Mouse (Mus musculus): ENCODE results near the gene B9d1. TPM values are rescaled to one million over a fixed set of nuclear protein-coding genes. Genes with fewer than 3 reads are reported as not detected.

B9d1 gene
- polyA plus RNA-seq, 1 experiment from 2014 or later = 31.5 TPM

GRCm38 (mm10) chr11:61519484-61520107 lies 14.7 kb downstream of the B9d1 start:
- H3K4me2 ChIP-seq (ENCODE audit: low read length) = no peak overlapping the region
- no peak overlapping the region for H3K9ac ChIP-seq (ENCODE audit: low read depth, low read length)
- no peaks in the 10 kb centered on the region for H3K27me3 ChIP-seq (ENCODE audit: control insufficient read depth, insufficient read depth, low read depth, low read length)
- no peak for ATAC-seq
- no peak overlapping the region for H3K4me3 ChIP-seq (ENCODE audit: low read depth, low read length)
- H3K9me3 ChIP-seq (replicated peaks; ENCODE audit: control insufficient read depth, low read length, poor library complexity, severe bottlenecking) = no peaks in the 10 kb centered on the region
- no peaks in the 10 kb centered on the region for H3K4me1 ChIP-seq (ENCODE audit: control insufficient read depth, insufficient read depth, low read length)
- peaks cover 32% of the 10 kb centered on the region for H3K36me3 ChIP-seq (ENCODE audit: control insufficient read depth, insufficient read depth, low read length)
- 85% methylated on average over 3 of the region's 3 CpGs for WGBS
- no peak overlapping the region for H3K27ac ChIP-seq (ENCODE audit: low read length)

- Histone ChIP-seq H3K4me1 (ENCODE audit: control insufficient read depth, insufficient read depth, low read length) (peaks cover 5% of the 10 kb centered on the region; the same call in 1 of the 2 replicates), H3K4me3 (ENCODE audit: low read depth, low read length) (no peak overlapping the region), H3K4me2 (ENCODE audit: low read length) (no peak overlapping the region), H3K9ac (ENCODE audit: low read depth, low read length) (no peak overlapping the region), H3K27me3 (ENCODE audit: control insufficient read depth, insufficient read depth, low read depth, low read length) (no peaks in the 10 kb centered on the region), H3K36me3 (ENCODE audit: control insufficient read depth, insufficient read depth, low read length) (peaks cover 6% of the 10 kb centered on the region; the same call in 1 of the 2 replicates), H3K27ac (ENCODE audit: low read length) (no peak overlapping the region), H3K9me3 (replicated peaks; ENCODE audit: control insufficient read depth, low read length, poor library complexity, severe bottlenecking) (no peaks in the 10 kb centered on the region)
- ATAC-seq = no peak
- whole genome bisulfite sequencing = 86% methylated on average over 1 of the region's 1 CpGs
These were observed 21.9 kb downstream of the B9d1 start for GRCm38 (mm10) chr11:61526872-61527271.

- Histone ChIP-seq H3K9ac (ENCODE audit: low read depth, low read length) (no peak overlapping the region), H3K36me3 (ENCODE audit: control insufficient read depth, insufficient read depth, low read length) (no peaks in the 10 kb centered on the region; the same call in 1 of the 2 replicates), H3K4me2 (ENCODE audit: low read length) (no peak overlapping the region), H3K4me1 (ENCODE audit: control insufficient read depth, insufficient read depth, low read length) (peaks cover 5% of the 10 kb centered on the region; the same call in 1 of the 2 replicates), H3K4me3 (ENCODE audit: low read depth, low read length) (no peak overlapping the region), H3K27me3 (ENCODE audit: control insufficient read depth, insufficient read depth, low read depth, low read length) (no peaks in the 10 kb centered on the region), H3K27ac (ENCODE audit: low read length) (peak overlapping the region; percentile 34), H3K9me3 (replicated peaks; ENCODE audit: control insufficient read depth, low read length, poor library complexity, severe bottlenecking) (no peaks in the 10 kb centered on the region)
- 17% methylated on average over 4 of the region's 4 CpGs for WGBS
- peak; percentile 67 for ATAC-seq
These were observed 24.3 kb downstream of the B9d1 start for GRCm38 (mm10) chr11:61529268-61529713.

GRCm38 (mm10) chr11:61532820-61533219 lies 27.9 kb downstream of the B9d1 start:
- H3K4me2 ChIP-seq (ENCODE audit: low read length) = no peak overlapping the region
- no peak overlapping the region for H3K4me3 ChIP-seq (ENCODE audit: low read depth, low read length)
- no peak overlapping the region for H3K27ac ChIP-seq (ENCODE audit: low read length)
- no peak for ATAC-seq
- H3K4me1 ChIP-seq (ENCODE audit: control insufficient read depth, insufficient read depth, low read length) = peaks cover 5% of the 10 kb centered on the region; the same call in 1 of the 2 replicates
- no peaks in the 10 kb centered on the region; the same call in 1 of the 2 replicates for H3K36me3 ChIP-seq (ENCODE audit: control insufficient read depth, insufficient read depth, low read length)
- no peaks in the 10 kb centered on the region for H3K9me3 ChIP-seq (replicated peaks; ENCODE audit: control insufficient read depth, low read length, poor library complexity, severe bottlenecking)
- H3K9ac ChIP-seq (ENCODE audit: low read depth, low read length) = no peak overlapping the region
- 89% methylated on average over 2 of the region's 2 CpGs for WGBS
- H3K27me3 ChIP-seq (ENCODE audit: control insufficient read depth, insufficient read depth, low read depth, low read length) = no peaks in the 10 kb centered on the region

GRCm38 (mm10) chr11:61533571-61533970 lies 28.6 kb downstream of the B9d1 start:
- Histone ChIP-seq H3K4me2 (ENCODE audit: low read length) (no peak overlapping the region), H3K4me3 (ENCODE audit: low read depth, low read length) (no peak overlapping the region), H3K9me3 (replicated peaks; ENCODE audit: control insufficient read depth, low read length, poor library complexity, severe bottlenecking) (no peaks in the 10 kb centered on the region), H3K27ac (ENCODE audit: low read length) (no peak overlapping the region), H3K4me1 (ENCODE audit: control insufficient read depth, insufficient read depth, low read length) (peaks cover 5% of the 10 kb centered on the region; the same call in 1 of the 2 replicates), H3K36me3 (ENCODE audit: control insufficient read depth, insufficient read depth, low read length) (no peaks in the 10 kb centered on the region; the same call in 1 of the 2 replicates), H3K27me3 (ENCODE audit: control insufficient read depth, insufficient read depth, low read depth, low read length) (no peaks in the 10 kb centered on the region), H3K9ac (ENCODE audit: low read depth, low read length) (no peak overlapping the region)
- ATAC-seq = no peak
- WGBS = 80% methylated on average over 5 of the region's 5 CpGs

- Histone ChIP-seq H3K4me3 (ENCODE audit: low read depth, low read length) (no peak overlapping the region), H3K27ac (ENCODE audit: low read length) (no peak overlapping the region), H3K36me3 (ENCODE audit: control insufficient read depth, insufficient read depth, low read length) (no peaks in the 10 kb centered on the region; the same call in 1 of the 2 replicates), H3K4me2 (ENCODE audit: low read length) (no peak overlapping the region), H3K9ac (ENCODE audit: low read depth, low read length) (no peak overlapping the region), H3K27me3 (ENCODE audit: control insufficient read depth, insufficient read depth, low read depth, low read length) (no peaks in the 10 kb centered on the region), H3K9me3 (replicated peaks; ENCODE audit: control insufficient read depth, low read length, poor library complexity, severe bottlenecking) (no peaks in the 10 kb centered on the region), H3K4me1 (ENCODE audit: control insufficient read depth, insufficient read depth, low read length) (no peaks in the 10 kb centered on the region)
- WGBS = 75% methylated on average over 1 of the region's 1 CpGs
- ATAC-seq = no peak
These were observed 30.6 kb downstream of the B9d1 start for GRCm38 (mm10) chr11:61535530-61535929.

- Histone ChIP-seq H3K4me1 (ENCODE audit: control insufficient read depth, insufficient read depth, low read length) (no peaks in the 10 kb centered on the region), H3K27ac (ENCODE audit: low read length) (no peak overlapping the region), H3K36me3 (ENCODE audit: control insufficient read depth, insufficient read depth, low read length) (no peaks in the 10 kb centered on the region; the same call in 1 of the 2 replicates), H3K4me3 (ENCODE audit: low read depth, low read length) (no peak overlapping the region), H3K27me3 (ENCODE audit: control insufficient read depth, insufficient read depth, low read depth, low read length) (no peaks in the 10 kb centered on the region), H3K9me3 (replicated peaks; ENCODE audit: control insufficient read depth, low read length, poor library complexity, severe bottlenecking) (no peaks in the 10 kb centered on the region), H3K4me2 (ENCODE audit: low read length) (no peak overlapping the region), H3K9ac (ENCODE audit: low read depth, low read length) (no peak overlapping the region)
- ATAC-seq = no peak
- 70% methylated on average over 3 of the region's 3 CpGs for WGBS
These were observed 32.0 kb downstream of the B9d1 start for GRCm38 (mm10) chr11:61536952-61537351.

- H3K27ac ChIP-seq (ENCODE audit: low read length) = no peak overlapping the region
- H3K9me3 ChIP-seq (replicated peaks; ENCODE audit: control insufficient read depth, low read length, poor library complexity, severe bottlenecking) = no peaks in the 10 kb centered on the region
- H3K27me3 ChIP-seq (ENCODE audit: control insufficient read depth, insufficient read depth, low read depth, low read length) = no peaks in the 10 kb centered on the region
- no peaks in the 10 kb centered on the region; the same call in 1 of the 2 replicates for H3K36me3 ChIP-seq (ENCODE audit: control insufficient read depth, insufficient read depth, low read length)
- no peak overlapping the region for H3K4me3 ChIP-seq (ENCODE audit: low read depth, low read length)
- H3K4me1 ChIP-seq (ENCODE audit: control insufficient read depth, insufficient read depth, low read length) = no peaks in the 10 kb centered on the region
- no peak overlapping the region for H3K4me2 ChIP-seq (ENCODE audit: low read length)
- no peak overlapping the region for H3K9ac ChIP-seq (ENCODE audit: low read depth, low read length)
- no peak for ATAC-seq
- WGBS = 89% methylated on average over 3 of the region's 3 CpGs
These were observed 32.4 kb downstream of the B9d1 start for GRCm38 (mm10) chr11:61537362-61537761.

- Histone ChIP-seq H3K27me3 (ENCODE audit: control insufficient read depth, insufficient read depth, low read depth, low read length) (no peaks in the 10 kb centered on the region), H3K4me1 (ENCODE audit: control insufficient read depth, insufficient read depth, low read length) (peaks cover 6% of the 10 kb centered on the region; the same call in 1 of the 2 replicates), H3K9ac (ENCODE audit: low read depth, low read length) (no peak overlapping the region), H3K27ac (ENCODE audit: low read length) (no peak overlapping the region), H3K9me3 (replicated peaks; ENCODE audit: control insufficient read depth, low read length, poor library complexity, severe bottlenecking) (no peaks in the 10 kb centered on the region), H3K36me3 (ENCODE audit: control insufficient read depth, insufficient read depth, low read length) (peaks cover 4% of the 10 kb centered on the region), H3K4me2 (ENCODE audit: low read length) (no peak overlapping the region), H3K4me3 (ENCODE audit: low read depth, low read length) (no peak overlapping the region)
- ATAC-seq = no peak
- WGBS = 88% methylated on average over 7 of the region's 7 CpGs
These were observed 35.7 kb downstream of the B9d1 start for GRCm38 (mm10) chr11:61540642-61541041.

All from midbrain, embryonic 16.5 days (tissue).